Mouse (Mus musculus) embryonic facial prominence, embryonic 11.5 days (tissue): ENCODE data around the gene Ccdc74a. TPM values are rescaled to one million over a fixed set of nuclear protein-coding genes. Genes with fewer than 3 reads are reported as not detected.

ENCODE experiments used
- ATAC-seq: fragments of 200-750 bp; cut with Nextera tagmentation; replicated peaks from 2 replicates; pipeline ENCODE4 v1.8.0; 2017; ENCODE audit warnings: low read depth; ENCODE audit not compliant: insufficient number of reproducible peaks, low FRiP score, low TSS enrichment
- DNase-seq: peaks from one replicate; pipeline ENCODE4 v3.0.0-alpha.2; 2015; ENCODE audit warnings: low spot score
- H3K27ac ChIP-seq: fragments of 300-500 bp; sonication (generic); replicated peaks from 2 replicates; pipeline ENCODE4 v1.5.1; 2014; ENCODE audit warnings: mild to moderate bottlenecking, low read depth, low read length, control low read depth
- H3K27me3 ChIP-seq: fragments of 300-500 bp; sonication (generic); 2 replicates; pipeline ENCODE4 v1.6.1; 2014; ENCODE audit warnings: mild to moderate bottlenecking, low read length, moderate library complexity, mixed read lengths; ENCODE audit not compliant: control insufficient read depth, insufficient read depth
- H3K36me3 ChIP-seq: fragments of 300-500 bp; sonication (generic); replicated peaks from 2 replicates; pipeline ENCODE4 v1.6.1; 2014; ENCODE audit warnings: low read depth, mild to moderate bottlenecking, low read length, moderate library complexity, mixed read lengths; ENCODE audit not compliant: control insufficient read depth, insufficient read depth
- H3K4me1 ChIP-seq: fragments of 300-500 bp; sonication (generic); 2 replicates; pipeline ENCODE4 v1.6.1; 2014; ENCODE audit warnings: low read length, mixed read lengths; ENCODE audit not compliant: control insufficient read depth, insufficient read depth
- H3K4me2 ChIP-seq: fragments of 300-500 bp; sonication (generic); 2 replicates; pipeline ENCODE4 v1.6.1; 2014; ENCODE audit warnings: low read depth, mild to moderate bottlenecking, control low read depth, low read length, moderate library complexity
- H3K4me3 ChIP-seq: fragments of 300-500 bp; sonication (generic); 2 replicates; pipeline ENCODE4 v1.5.1; 2014; ENCODE audit warnings: low read depth, low read length, control low read depth
- H3K9ac ChIP-seq: fragments of 300-500 bp; sonication (generic); replicated peaks from 2 replicates; pipeline ENCODE4 v1.6.1; 2014; ENCODE audit warnings: mild to moderate bottlenecking, control low read depth, low read length
- H3K9me3 ChIP-seq: fragments of 300-500 bp; sonication (generic); replicated peaks from 2 replicates; pipeline ENCODE4 v1.6.1; 2016; ENCODE audit warnings: mild to moderate bottlenecking, low read length, inconsistent platforms, mixed read lengths; ENCODE audit not compliant: control insufficient read depth
- WGBS: fragments of 180-500 bp; shearing (Covaris S2); extraction: QIAGEN DNeasy Blood & Tissue Kit; methylation state at CpG from one replicate; pipeline ENCODE4 v1.1.7; 2014; 5-methylcytosine and 5-hydroxymethylcytosine counted together
- polyA plus RNA-seq: library from polyadenylated mRNA; unstranded; fragments of >200 nt; fragmentation: Nextera tagmentation; extraction: Ambion mirVana; gene quantifications from 2 replicates; pipeline ENCODE4 v1.2.1, GENCODE M21; 2014

The Ccdc74a gene
- polyA plus RNA-seq, 1 experiment from 2014 or later: 5.0 TPM

DNA sequence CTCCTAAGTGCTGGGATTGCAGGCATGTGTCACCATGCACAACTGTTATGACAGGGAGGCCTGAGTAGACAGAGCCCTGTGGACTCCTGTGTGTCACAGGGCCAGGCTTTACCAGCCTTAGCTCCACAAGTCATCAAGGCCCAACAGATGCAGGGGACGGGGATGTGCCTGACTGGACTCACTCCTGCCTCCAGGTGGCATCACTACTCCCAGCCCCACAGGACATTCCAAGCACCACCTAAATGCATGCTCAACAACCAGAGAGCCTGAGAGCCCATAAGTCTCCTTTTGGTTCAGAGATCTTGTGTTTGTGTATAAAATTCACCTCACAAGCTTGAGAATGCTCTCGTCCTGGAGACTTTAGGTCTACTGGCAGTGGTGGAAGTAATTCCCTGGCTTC is 8.7 kb upstream of the Ccdc74a start:
- no peak for ATAC-seq
- Histone ChIP-seq H3K9ac (no peak overlapping the region), H3K4me3 (no peak overlapping the region), H3K4me1 (no peaks in the 10 kb centered on the region), H3K9me3 (no peaks in the 10 kb centered on the region), H3K27me3 (no peaks in the 10 kb centered on the region), H3K4me2 (no peak overlapping the region), H3K36me3 (peaks cover 20% of the 10 kb centered on the region), H3K27ac (no peak overlapping the region)
- 77% methylated on average over 2 of the region's 2 CpGs for WGBS
- DNase-seq: no peak

DNA sequence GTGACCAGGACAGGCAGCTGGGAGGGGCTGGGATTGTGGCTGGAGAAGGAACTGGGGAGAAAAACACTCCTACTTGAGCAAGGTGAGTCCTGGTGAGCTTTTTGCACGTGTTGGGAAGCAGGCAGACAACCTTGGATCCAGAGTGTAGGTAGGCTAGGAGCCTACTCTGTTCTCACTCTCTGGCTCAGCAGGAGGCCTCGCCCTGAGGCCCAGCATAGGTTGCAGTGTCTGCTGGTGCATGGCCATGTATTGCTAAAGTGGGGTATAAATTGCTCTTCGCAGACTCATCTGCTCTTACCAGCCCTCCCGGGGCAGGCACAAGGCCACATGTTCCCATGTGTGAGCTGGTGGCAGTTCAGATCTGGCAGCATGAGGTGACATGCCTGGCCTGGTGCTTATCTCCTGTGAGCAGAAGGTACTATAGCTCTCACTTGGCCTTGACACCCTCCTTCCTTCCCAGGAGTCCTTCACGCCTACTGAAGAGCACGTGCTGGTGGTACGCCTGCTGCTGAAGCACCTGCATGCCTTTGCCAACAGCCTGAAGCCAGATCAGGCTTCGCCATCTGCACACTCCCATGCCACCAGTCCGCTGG is 8.1 kb upstream of the Ccdc74a start:
- no peak overlapping the region for H3K9ac ChIP-seq
- WGBS: 91% methylated on average over 9 of the region's 9 CpGs

DNA sequence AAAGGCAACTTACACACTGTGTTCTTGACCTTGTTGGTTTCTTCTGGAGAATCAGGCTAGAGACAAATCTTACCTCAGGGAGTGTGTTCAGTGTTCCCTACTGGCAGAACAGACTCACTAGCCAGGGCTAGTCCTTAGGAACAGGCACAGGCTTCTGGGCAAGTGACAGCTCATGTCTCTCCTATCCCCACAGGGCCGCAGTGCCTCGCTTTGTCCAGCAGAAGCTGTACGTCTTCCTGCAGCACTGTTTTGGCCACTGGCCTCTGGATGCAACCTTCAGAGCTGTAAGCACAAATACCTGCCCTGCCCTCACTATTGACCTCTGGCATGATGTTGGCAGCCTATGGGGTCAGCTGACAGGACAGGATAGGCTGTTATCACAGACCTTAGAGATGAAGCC is 7.2 kb upstream of the Ccdc74a start:
- Histone ChIP-seq H3K4me2 (no peak overlapping the region), H3K4me3 (no peak overlapping the region), H3K9ac (no peak overlapping the region), H3K4me1 (no peaks in the 10 kb centered on the region), H3K36me3 (peaks cover 23% of the 10 kb centered on the region), H3K27me3 (no peaks in the 10 kb centered on the region), H3K27ac (no peak overlapping the region), H3K9me3 (no peaks in the 10 kb centered on the region)
- WGBS: 90% methylated on average over 3 of the region's 3 CpGs
- ATAC-seq (no peak), DNase-seq (no peak)

More for the DNA sequence above, 8.1 kb upstream of the Ccdc74a start:
- Histone ChIP-seq H3K4me2 (no peak overlapping the region), H3K9me3 (no peaks in the 10 kb centered on the region), H3K27me3 (no peaks in the 10 kb centered on the region), H3K4me1 (no peaks in the 10 kb centered on the region), H3K4me3 (no peak overlapping the region), H3K36me3 (peaks cover 23% of the 10 kb centered on the region), H3K27ac (no peak overlapping the region)
- ATAC-seq: 0 out of 2 replicates have a peak, but pooled peaks have one; percentile 22
- DNase-seq: no peak

DNA sequence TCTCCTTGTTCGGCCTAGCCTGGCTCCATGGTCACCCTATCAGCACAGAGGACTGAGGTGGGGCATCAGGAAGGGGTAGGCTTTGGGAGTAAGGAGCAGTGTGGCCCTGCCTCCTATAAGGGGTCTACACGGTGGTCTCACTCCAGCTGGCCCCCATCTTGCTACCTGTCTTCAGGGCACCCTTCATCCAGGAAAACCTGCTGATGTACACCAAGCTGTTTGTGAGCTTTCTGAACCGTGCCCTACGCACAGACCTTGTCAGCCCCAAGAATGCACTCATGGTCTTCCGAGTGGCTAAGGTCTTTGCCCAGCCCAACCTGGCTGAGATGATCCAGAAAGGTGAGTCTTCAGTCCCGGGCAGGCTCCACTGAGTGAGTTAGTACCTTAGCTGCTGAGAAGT is 6.3 kb upstream of the Ccdc74a start:
- H3K36me3 ChIP-seq: peaks cover 23% of the 10 kb centered on the region
- no peaks in the 10 kb centered on the region for H3K27me3 ChIP-seq
- H3K4me3 ChIP-seq: no peak overlapping the region
- H3K9me3 ChIP-seq: no peaks in the 10 kb centered on the region
- H3K4me2 ChIP-seq: no peak overlapping the region
- no peak overlapping the region for H3K9ac ChIP-seq
- 92% methylated on average over 6 of the region's 6 CpGs for WGBS
- no peak overlapping the region for H3K27ac ChIP-seq
- DNase-seq: no peak
- ATAC-seq: no peak
- H3K4me1 ChIP-seq: no peaks in the 10 kb centered on the region

DNA sequence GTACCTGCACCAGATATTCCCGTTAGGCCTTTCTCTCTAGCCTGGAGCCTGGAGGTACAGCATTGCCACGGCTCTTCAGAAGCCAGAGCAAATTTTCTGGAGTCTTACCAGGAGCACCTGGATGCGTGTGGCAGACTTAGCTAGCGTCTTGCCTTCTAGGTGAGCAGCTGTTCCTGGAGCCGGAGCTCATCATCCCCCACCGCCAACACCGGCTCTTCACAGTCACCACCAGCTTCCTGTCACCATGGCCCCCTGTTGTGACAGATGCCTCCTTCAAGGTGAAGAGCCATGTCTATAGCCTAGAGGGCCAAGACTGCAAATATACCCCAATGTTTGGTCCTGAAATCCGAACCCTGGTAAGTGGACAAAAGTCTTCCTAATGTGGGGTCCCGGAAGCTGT is 5.6 kb upstream of the Ccdc74a start:
- Histone ChIP-seq H3K36me3 (peaks cover 23% of the 10 kb centered on the region), H3K27me3 (no peaks in the 10 kb centered on the region), H3K4me1 (no peaks in the 10 kb centered on the region), H3K4me2 (no peak overlapping the region), H3K4me3 (no peak overlapping the region), H3K9ac (no peak overlapping the region), H3K9me3 (no peaks in the 10 kb centered on the region), H3K27ac (no peak overlapping the region)
- 93% methylated on average over 9 of the region's 9 CpGs for WGBS
- DNase-seq: no peak
- no peak for ATAC-seq

DNA sequence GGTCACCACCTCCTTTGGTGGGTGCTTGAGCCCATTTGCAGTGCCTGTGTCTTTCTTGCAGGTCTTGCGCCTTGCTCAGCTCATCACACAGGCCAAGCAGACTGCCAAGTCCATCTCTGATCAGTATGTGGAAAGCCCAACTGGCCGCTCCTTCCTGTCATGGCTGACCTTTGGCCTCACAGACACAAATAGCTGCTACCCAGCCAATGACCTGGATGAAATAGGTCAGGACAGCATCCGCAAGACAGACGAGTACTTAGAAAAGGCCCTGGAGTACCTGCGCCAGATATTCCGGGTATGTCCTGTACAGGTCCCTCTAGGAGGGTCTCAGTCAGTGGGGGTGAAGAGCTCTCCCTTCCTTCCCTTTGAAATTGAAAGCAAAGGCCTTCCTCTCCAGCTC is 5.0 kb upstream of the Ccdc74a start:
- H3K4me3 ChIP-seq: no peak overlapping the region
- no peak overlapping the region for H3K4me2 ChIP-seq
- ATAC-seq (no peak), DNase-seq (no peak)
- no peaks in the 10 kb centered on the region for H3K27me3 ChIP-seq
- H3K9ac ChIP-seq: no peak overlapping the region
- H3K36me3 ChIP-seq: peaks cover 23% of the 10 kb centered on the region
- no peaks in the 10 kb centered on the region for H3K9me3 ChIP-seq
- no peak overlapping the region for H3K27ac ChIP-seq
- 80% methylated on average over 6 of the region's 6 CpGs for WGBS
- no peaks in the 10 kb centered on the region for H3K4me1 ChIP-seq

DNA sequence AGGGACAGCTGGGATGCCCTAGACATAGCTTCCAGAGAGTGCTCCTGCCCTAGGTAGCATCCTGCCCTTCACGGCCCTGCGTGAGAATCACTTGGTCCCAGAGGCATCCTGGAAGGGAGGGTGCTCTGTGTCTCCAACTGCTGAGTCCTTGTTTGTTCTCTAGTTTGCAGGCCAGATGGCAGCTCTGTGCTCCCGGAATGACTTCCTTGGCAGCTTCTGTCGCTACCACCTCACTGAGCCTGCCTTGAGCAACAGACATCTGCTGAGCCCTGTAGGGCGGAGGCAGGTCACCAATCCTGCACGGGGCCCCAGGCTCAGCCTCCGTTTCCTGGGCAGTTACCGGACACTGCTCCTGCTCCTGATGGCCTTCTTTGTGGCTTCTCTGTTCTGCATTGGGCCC is 4.0 kb upstream of the Ccdc74a start:
- no peak for ATAC-seq
- no peak overlapping the region for H3K4me2 ChIP-seq
- no peaks in the 10 kb centered on the region for H3K27me3 ChIP-seq
- no peak overlapping the region for H3K27ac ChIP-seq
- H3K4me3 ChIP-seq: no peak overlapping the region
- no peaks in the 10 kb centered on the region for H3K9me3 ChIP-seq
- H3K36me3 ChIP-seq: peaks cover 23% of the 10 kb centered on the region
- no peak overlapping the region for H3K9ac ChIP-seq
- no peaks in the 10 kb centered on the region; the same call in 1 of the 2 replicates for H3K4me1 ChIP-seq
- DNase-seq: no peak
- 86% methylated on average over 8 of the region's 8 CpGs for WGBS

DNA sequence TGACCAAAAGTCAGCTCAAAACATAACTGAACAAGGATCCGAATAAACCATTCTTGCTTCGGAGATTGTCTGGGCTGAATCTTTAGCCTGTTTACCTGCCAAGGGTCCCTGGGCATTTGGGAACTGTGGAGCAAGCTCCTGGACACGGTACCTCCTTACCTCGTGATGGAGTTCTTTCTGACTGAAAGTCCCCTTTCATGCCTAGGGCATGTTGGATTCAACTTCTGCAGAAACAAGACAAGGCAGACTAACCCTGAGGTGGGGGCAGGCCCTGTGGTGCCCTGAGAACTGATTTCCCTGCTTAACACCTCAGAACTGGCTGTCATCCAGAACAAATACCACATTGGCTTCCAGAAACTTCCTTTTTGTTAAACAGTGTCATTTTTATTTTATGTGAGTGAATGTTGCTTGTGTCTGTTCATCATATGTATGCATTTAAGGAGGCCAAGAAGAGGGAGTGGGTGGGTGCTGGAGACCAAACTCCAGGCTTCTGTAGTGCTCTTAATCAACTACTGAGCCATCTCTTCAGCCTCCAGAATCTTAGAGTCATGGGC is 2.8 kb upstream of the Ccdc74a start:
- DNase-seq (no peak), ATAC-seq (no peak)
- Histone ChIP-seq H3K27me3 (no peaks in the 10 kb centered on the region), H3K4me2 (no peak overlapping the region), H3K4me3 (no peak overlapping the region), H3K9ac (no peak overlapping the region), H3K9me3 (no peaks in the 10 kb centered on the region), H3K36me3 (peaks cover 23% of the 10 kb centered on the region), H3K27ac (no peak overlapping the region), H3K4me1 (no peaks in the 10 kb centered on the region; the same call in 1 of the 2 replicates)
- WGBS: 91% methylated on average over 4 of the region's 4 CpGs
